Mouse (Mus musculus) ES-E14 (cell line): Measurements from ENCODE around the gene Lin9.

Source experiments
- CHD2 ChIP-seq: IDR thresholded peaks from 2 replicates; pipeline ENCODE4 v1.6.1; 2014; ENCODE audit warnings: mild to moderate bottlenecking, low read depth, low read length, inconsistent platforms
- HCFC1 ChIP-seq: IDR thresholded peaks from 2 replicates; pipeline ENCODE4 v1.6.1; 2012; ENCODE audit warnings: low read length, inconsistent platforms, borderline replicate concordance; ENCODE audit not compliant: insufficient read depth
- MAFK ChIP-seq: IDR thresholded peaks from 2 replicates; pipeline ENCODE4 v1.6.1; 2014; ENCODE audit warnings: mild to moderate bottlenecking, low read depth, low read length, inconsistent platforms; ENCODE audit not compliant: insufficient read depth
- ZNF384 ChIP-seq: IDR thresholded peaks from 2 replicates; pipeline ENCODE4 v1.6.1; 2012; ENCODE audit warnings: low read depth, low read length, inconsistent platforms

DNA sequence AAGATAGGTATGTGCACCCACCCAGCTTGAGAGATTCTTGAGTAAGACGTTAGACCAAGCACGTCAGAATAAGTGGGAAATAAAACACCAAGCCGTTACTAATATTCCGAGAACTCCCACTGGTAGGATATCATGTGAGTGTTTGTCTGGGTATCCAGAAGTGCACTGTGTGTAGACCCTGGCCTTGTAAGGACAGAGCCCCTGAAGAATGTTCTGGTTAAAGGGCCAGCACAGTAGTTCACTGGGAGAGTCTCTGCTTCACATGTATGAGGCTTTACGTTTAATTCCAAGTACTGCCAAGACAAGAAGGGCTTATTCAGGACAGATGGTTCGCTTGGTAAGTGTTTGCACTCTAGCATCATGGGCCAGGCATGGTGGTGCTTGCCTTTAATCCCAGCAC is 78.5 kb downstream of the Lin9 start:
- TF ChIP-seq MAFK, result no peak
- TF ChIP-seq ZNF384, result no peak
- TF ChIP-seq CHD2, result no peak
- TF ChIP-seq HCFC1, result no peak
